Mouse (Mus musculus): Measurements from ENCODE around the gene Pkp4.

Pkp4 gene

GRCm38 (mm10) chr2:59160605-59160963 lies at the start of gene Pkp4, which contains the start of gene Ccdc148:
Gene Pkp4, plus strand, starts transcription at chr2:59160850.
Gene Ccdc148, minus strand, starts transcription at chr2:59160683.
- DNase-seq (ENCODE audit: low spot score in 2 of 2), result peak; percentile 88 to 89

- DNase-seq (ENCODE audit: low spot score in 2 of 2), result no peak
Measured at GRCm38 (mm10) chr2:59129023-59129422, 31.6 kb upstream of the Pkp4 start.

DNA sequence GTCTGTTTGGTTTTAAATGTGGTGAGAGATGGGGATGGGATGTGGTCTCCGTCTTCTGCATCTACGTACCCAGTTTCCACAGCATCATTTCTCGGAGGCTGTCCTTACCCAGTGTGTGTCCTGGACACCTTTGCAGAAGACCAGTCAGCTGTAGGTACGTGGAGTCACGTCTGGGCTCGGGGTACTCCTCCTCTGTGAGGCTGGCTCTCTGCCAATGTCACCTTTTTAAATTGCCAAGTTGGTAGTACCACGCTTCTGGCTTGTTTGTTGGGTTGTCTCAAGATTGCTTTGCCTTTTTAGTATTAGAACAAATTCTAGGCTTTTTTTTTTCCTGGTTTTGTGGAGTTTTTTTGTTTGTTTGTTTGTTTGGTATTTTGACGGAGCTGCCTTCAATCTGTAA lies 30.8 kb upstream of the Pkp4 start:
- no peak for DNase-seq (ENCODE audit: low spot score in 2 of 2)

- no peak for DNase-seq (ENCODE audit: low spot score in 2 of 2)
Measured at GRCm38 (mm10) chr2:59131044-59131443, 29.6 kb upstream of the Pkp4 start.

- DNase-seq (ENCODE audit: low spot score in 2 of 2), result no peak
Measured at GRCm38 (mm10) chr2:59155428-59155827, 5.2 kb upstream of the Pkp4 start.

DNA sequence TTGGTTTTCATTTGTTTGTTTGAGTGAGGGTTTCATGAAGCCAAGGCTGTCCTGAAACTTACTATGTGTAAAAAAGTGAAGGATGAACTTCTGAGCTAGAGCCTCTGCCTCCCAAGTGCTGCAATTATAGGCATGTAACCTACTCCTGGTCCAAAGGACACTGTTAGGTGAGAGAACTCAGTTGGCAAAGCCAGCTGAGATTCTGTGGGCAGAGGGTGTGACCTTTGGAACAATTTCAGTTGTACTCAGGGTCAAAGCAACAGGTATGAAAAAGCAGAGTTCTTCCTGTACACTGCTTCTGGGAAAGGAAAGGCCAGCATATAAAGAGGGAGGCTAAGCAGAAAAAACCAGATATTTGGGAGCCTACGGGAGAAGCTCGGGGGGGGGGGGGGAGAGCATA lies 2.5 kb upstream of the Pkp4 start:
- no peak for DNase-seq (ENCODE audit: low spot score in 2 of 2)

DNA sequence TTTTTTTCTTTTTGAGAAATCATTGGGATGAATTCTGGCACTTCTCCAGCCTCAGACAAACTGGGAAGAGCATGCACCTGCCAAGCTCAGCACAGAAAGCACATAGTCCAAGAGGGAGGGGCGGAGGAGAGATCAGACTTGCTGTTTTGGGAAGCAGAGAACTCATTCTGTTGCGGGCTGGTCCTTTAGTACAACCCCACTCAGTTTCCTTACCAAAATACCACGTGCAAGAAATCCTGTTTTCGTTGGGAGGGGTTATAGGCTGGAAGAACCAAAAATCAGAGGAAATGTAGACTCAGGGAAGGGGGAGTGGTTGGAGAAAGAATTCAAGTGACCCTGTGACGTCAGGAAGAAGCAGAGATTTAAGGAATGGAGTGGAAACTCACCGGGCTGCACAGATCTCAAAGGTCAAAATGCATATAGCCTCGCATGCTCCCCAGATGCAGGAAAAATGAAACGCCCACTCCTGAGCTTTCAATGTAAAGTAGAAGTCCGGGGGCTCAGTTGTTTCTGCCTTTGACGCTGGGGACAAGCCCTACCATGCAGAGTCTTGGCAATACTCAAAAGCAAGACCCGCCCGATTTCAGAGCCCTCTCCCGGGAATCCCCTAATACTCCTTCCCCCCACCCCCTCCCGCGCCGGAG lies 567 bp upstream of the Pkp4 start:
- peak in 1 of 2 experiments; percentile 1 for DNase-seq (ENCODE audit: low spot score in 2 of 2)

GRCm38 (mm10) chr2:59161021-59161440 lies 381 bp downstream of the Pkp4 start:
- no peak for DNase-seq (ENCODE audit: low spot score in 2 of 2)

DNA sequence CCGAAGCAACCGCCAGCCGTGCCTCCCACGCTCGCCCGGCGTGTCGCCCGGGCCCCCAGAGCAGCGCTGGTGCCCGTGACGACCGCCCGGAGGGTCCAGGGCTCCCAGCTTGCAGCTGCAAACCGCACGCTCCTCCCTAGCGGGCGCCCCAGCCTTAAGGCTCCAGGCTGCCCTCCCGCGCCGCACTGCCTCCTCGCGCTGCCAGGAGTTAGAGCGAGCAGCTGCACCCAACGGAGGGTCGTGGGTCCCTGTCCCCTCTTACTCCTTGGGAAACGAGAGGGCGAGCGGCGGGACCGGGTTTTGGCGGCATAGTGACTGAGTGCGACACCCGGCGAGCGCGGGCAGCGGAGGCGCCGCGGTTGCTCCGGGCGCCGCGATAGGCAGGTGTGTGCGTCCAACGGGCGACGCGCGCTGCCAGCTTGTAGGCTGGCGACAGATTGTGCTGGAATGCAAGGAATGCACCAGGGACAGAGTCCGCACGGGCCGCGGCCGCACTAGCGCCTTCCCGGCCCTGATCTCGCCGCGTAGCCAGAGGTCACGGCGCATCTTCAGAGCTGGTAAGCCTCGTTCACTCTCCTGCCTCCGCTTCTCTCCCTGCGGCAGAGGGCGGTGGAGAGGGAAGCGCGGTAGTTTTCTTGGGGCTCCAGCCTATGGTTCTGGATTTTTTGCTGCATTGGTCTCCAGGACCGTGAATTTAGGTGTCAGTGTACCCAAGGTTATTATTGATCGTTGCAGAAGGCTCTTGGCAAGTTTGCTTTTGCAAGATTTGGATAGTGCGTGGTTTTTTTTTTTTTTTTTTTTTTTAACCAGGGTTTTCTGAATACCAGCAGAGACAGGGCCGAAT lies 1.0 kb downstream of the Pkp4 start:
- DNase-seq (ENCODE audit: low spot score in 2 of 2), result peak; percentile 22 to 37

DNA sequence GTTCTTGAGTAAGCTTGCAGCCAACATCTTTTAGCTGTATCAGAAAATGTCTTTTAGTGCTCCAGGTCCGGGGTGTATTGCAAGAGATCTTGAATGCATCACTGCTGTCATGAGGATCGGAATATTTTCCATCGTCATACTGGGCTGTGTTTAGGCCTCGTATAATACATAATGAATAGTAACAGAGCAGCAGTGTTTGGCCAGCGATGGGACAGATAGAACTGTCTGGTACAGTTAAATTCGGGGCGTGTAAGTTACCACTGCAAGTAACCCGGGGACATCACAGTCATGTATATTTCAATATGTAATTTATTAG lies 1.6 kb downstream of the Pkp4 start:
- no peak for DNase-seq (ENCODE audit: low spot score in 2 of 2)

DNA sequence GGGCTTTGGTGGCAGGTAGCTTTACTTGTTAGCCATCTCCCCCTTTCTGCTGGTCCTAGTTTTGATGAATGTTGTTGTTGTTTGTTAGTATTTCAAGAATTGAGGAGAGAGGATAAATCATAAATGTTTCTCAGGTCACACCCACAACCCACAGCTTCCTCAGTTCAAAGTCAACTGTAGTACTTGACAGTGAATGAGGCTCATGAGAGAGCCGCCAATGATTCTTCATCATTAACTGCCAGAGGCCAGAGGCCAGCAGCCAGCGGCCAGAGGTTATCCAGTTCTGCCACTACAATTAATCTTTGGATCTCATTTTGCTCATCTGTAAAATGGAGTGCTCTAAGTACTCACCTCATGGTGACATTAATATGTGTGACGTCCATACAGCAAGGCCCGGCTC lies 6.3 kb downstream of the Pkp4 start:
- DNase-seq (ENCODE audit: low spot score in 2 of 2), result no peak

DNA sequence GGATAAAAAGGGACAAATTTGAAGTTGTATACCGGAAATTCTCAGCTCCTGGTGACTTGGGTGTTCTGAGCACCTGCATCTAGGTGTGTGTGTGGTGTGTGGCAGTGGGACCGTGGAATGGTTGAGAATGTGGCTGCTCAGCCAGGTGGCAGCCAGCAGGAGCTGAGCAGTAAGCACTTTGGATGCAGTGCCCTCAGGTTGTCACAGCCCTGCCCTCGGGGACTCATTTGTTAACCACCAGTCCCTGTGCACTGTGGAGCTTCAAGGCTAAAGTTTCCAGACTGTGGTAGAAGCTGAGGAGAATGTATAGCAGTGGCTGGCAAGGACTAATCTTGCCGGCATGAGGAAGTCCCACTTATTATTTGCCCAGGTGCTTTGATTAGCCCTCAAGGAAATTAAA lies 7.2 kb downstream of the Pkp4 start:
- DNase-seq (ENCODE audit: low spot score in 2 of 2), result no peak

- no peak for DNase-seq (ENCODE audit: low spot score in 2 of 2)
Measured at GRCm38 (mm10) chr2:59169572-59170207, 9.0 kb downstream of the Pkp4 start.

DNA sequence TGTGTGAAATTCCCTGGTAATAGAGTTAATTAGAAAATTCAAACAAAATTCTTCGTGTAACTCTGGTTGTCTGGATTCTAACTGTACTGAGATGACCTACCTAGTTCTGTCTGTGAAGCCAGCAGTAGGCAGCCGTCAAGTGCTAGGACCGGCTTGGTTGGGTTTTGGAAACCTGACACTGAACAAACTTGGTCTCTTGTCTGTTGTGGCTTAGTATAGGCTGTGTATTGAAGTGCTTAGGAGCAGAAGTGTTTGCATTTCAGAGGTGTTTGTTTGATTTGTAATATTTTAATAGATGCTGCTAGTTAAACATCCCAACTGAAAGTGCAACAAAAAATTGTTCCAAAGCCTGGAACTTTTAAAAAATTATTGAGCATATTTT lies 9.5 kb downstream of the Pkp4 start:
- DNase-seq (ENCODE audit: low spot score in 2 of 2), result no peak

GRCm38 (mm10) chr2:59170593-59170992 lies 9.9 kb downstream of the Pkp4 start:
- no peak for DNase-seq (ENCODE audit: low spot score in 2 of 2)

GRCm38 (mm10) chr2:59171533-59171932 lies 10.9 kb downstream of the Pkp4 start:
- no peak for DNase-seq (ENCODE audit: low spot score in 2 of 2)

GRCm38 (mm10) chr2:59175926-59176325 lies 15.3 kb downstream of the Pkp4 start:
- no peak for DNase-seq (ENCODE audit: low spot score in 2 of 2)

DNA sequence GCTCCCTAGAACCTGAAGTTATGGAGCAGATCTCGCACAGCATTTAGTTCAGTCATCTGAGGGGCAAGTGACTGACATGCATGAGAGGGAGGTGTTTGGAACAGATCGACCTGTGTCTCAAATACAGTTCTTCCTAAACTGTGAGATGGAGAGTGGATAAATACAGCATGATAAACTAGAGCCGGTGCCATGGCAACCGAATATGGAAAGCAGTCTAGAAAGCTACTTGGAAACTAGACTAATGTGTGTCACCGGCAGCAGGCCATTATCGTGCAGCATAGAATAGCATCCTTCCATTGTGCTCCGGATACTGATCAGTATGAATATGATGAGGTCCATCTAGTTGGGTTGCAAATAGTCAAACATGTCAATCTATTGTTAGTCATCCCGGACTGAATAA lies 17.5 kb downstream of the Pkp4 start:
- no peak for DNase-seq (ENCODE audit: low spot score in 2 of 2)

GRCm38 (mm10) chr2:59178960-59179359 lies 18.3 kb downstream of the Pkp4 start:
- DNase-seq (ENCODE audit: low spot score in 2 of 2), result no peak

- no peak for DNase-seq (ENCODE audit: low spot score in 2 of 2)
Measured at GRCm38 (mm10) chr2:59179487-59179886, 18.8 kb downstream of the Pkp4 start.

DNA sequence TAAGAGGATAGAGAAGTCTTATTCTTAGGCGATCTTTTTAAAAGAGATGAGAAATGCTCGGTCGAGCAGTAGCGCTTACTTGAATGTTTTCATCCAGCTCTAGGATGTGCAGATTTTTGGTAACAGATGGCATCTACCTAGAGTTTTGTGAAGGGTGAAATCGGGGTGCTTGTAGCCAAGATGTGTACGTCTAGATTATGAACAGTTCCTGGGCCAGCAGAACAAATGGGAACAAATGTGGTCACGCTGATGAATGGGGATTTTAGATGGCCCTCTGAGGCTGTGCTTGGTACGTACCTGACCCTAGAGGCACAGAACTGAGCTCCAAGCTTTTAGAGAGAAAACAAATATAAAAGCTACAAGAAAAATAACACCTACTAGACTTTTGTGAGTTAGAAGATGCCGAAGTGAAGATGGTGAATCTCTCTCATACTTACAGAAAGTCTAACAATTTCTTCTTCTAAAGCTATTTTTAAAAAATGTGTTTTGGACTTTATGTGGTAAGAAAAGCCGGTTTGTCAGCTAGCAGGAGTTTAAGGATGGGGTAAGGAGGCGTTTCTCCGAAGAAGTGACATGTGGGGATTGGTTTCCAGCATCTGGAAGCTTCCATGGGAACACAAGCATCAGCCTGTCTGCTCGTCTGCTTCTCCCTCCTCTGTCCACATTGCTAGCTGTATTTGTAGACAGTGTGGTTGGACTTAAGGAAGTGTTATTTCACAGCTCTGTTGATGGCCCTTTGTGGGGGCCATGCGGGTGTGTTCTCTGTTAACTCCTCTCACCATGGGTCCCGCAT lies 20.9 kb downstream of the Pkp4 start:
- DNase-seq (ENCODE audit: low spot score in 2 of 2), result no peak

DNA sequence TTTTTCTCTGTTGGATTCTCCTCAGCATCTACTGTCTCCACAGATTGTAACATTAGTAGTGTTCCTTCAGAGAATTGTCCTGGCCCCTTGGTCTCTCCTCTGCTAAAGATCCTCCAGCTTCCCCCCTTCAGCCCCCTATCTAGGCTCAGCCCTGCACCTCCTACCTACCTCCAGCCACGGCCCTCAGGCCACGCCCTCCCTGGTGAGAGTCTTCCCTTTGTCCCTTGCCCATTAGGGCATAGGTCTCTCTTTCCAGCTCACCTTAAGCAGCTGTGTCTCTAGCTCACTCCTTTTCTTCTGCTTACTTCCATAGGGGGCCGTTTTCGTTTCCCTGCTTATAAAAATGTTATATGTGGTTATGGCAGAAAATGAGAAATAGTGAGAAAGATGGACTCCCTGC lies 22.9 kb downstream of the Pkp4 start:
- DNase-seq (ENCODE audit: low spot score in 2 of 2), result no peak
